Mouse (Mus musculus) CD4-positive, CD25-positive, alpha-beta regulatory T cell, adult 4 months (primary cell): ENCODE measurements around the gene Dnah2. TPM values are rescaled to one million over a fixed set of nuclear protein-coding genes. Genes with fewer than 3 reads are reported as not detected.
"Not testable (repeated sequence)": the region's sequence is repeated elsewhere in the genome, so short reads cannot be mapped to it uniquely, and the experiment has no call there.

ENCODE experiments used
- ATAC-seq: one replicate; pipeline ENCODE4 v1.8.0; 2017
- polyA plus RNA-seq, 2 experiments: library from polyadenylated mRNA; unstranded; fragments of 100-300 nt; shearing (Covaris generic); gene quantifications; one replicate each; pipeline ENCODE4 v1.2.1; 2017

The Dnah2 gene
- polyA plus RNA-seq, 2 experiments from 2014 or later, result 0.09 TPM; not detected in 1

DNA sequence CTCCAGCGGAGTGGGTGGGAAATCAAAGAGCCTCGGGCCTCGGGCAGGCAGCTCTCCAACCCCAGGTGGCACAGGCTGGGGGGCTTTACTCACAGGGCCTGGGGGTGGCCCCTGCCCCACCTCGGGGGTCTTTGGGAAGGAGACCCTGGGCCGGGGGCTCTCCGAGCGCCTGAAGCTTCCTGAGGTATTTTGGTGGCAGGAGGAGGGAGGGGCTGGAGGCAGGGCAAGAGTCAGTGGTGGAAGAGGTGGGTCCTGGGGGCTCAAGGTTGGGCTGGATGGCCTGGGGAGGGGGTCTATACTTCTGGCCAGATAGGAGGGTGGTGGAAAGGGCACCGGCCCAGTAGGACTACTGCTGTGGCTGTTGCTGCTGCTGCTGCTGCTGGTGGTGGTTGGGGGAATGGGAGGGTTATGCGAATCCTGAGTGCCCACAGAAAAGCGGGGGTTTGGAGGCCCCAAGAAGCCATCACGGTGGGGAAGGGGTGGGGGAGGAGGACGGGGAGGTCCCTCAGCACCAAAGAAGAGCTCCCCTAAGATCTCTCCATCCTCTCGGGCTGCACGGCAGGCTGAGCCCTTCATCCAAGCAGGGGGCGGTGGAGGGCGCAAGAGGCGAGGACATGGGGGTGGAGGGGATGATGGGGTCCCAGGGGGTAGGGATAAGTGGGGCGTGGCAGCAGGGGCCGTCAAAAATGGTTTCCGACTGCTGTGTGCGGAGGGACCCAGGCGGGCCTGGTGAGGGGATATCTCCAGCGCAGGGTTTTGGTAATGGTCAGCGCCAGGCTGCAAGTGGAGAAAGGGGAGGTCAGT is 143.3 kb downstream of the Dnah2 start:
- ATAC-seq, result no peak

- ATAC-seq, result no peak
These were observed 144.1 kb downstream of the Dnah2 start for GRCm38 (mm10) chr11:69404595-69405396.

GRCm38 (mm10) chr11:69403691-69404594 is 145.0 kb downstream of the Dnah2 start:
- no peak for ATAC-seq

- ATAC-seq, result no peak
These were observed 146.9 kb downstream of the Dnah2 start for GRCm38 (mm10) chr11:69401987-69402386.

DNA sequence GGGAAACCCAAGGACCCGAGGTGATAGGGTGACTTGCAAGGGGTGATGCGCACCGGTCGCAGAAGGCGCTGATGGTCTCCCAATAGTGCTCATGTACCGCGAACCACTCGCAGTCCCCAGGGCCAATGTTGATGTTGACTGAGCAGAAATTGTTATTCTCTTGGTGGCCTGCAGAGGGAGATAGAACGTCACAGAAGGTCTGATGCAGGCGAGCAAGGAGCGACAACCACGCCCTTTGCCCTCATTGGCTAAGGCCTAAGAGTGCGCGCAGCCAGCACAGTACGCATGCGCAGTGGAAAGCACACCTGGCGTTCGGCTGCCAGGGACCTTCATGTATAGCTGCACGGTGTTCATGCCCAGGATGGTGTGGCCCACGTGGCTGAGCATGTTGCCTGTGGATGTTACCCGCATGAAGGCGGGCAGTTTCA is 147.7 kb downstream of the Dnah2 start:
- ATAC-seq, result peak; percentile 88

- no peak for ATAC-seq
These were observed 148.6 kb downstream of the Dnah2 start for GRCm38 (mm10) chr11:69400083-69400850.

GRCm38 (mm10) chr11:69399201-69400082 is 149.5 kb downstream of the Dnah2 start:
- ATAC-seq, result no peak

- ATAC-seq, result no peak
These were observed 150.3 kb downstream of the Dnah2 start for GRCm38 (mm10) chr11:69398486-69399200.

DNA sequence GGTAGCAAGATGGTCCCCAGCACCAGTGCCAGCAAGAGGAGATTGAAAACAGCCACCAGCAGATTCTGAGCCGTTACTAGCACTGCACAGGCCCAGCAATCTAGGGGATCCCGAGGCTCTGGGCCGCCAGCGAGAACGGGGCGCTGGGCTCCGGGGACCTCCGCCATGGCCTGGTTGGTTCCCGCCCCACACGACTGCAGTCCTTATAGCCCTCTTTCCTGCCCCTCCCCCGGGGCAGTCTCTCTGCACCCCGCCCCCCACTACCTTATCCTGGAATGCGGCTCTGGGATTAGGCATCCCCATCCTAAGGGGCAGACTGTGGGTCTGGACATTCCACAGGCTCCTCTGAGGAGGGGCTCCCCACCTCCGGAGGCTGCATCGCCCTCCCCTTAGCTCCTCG is 150.9 kb downstream of the Dnah2 start, which contains the start of gene Tmem88:
TSS of gene Tmem88 (minus strand) at position 176 of the 400 bp plus-strand sequence.
- ATAC-seq, result no peak

GRCm38 (mm10) chr11:69397581-69398057 is 151.3 kb downstream of the Dnah2 start:
- ATAC-seq, result no peak

GRCm38 (mm10) chr11:69396772-69397171 is 152.1 kb downstream of the Dnah2 start:
- ATAC-seq, result no peak

GRCm38 (mm10) chr11:69395634-69396373 is 153.1 kb downstream of the Dnah2 start:
- ATAC-seq, result peak; percentile 92

GRCm38 (mm10) chr11:69395235-69395633 is 153.7 kb downstream of the Dnah2 start, which contains the start of the genes Naa38 and Cyb5d1:
Gene Naa38, plus strand, starts transcription at chr11:69395487.
Gene Cyb5d1, minus strand, starts transcription at chr11:69395631.
- ATAC-seq, result peak; percentile 74

- ATAC-seq, result not testable (repeated sequence)
These were observed 154.2 kb downstream of the Dnah2 start for GRCm38 (mm10) chr11:69394591-69395167.

- ATAC-seq, result no peak
These were observed 158.4 kb downstream of the Dnah2 start for GRCm38 (mm10) chr11:69390400-69391034.

GRCm38 (mm10) chr11:69389531-69390399 is 159.1 kb downstream of the Dnah2 start:
- ATAC-seq, result no peak

DNA sequence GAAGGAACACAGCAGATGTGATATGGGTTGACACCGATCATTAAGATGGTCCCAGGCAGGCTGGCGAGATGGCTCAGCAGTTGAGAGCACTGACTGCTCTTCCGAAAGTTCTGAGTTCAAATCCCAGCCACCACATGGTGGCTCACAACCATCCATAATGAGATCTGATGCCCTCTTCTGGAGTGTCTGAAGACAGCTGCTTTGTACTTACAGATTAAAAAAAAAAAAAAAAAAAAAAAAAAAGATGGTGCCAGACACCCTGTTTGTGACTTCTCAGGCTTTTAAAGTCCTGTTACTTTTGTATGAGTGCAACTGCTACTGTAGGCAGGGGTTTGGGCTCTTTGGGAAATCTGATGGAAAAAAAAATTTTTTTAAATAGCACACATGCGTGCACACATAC is 160.2 kb downstream of the Dnah2 start:
- ATAC-seq, result no peak
